8 mouse cellular contexts compared by ENCODE assay signal in genomic region chr14:120137680-120138136, GRCm38 (mm10).
DNase-seq lines count a peak whose midpoint lies in the region; ATAC-seq and TF ChIP-seq lines count a peak whose summit lies in the region.

No protein-coding gene starts in this region.

- peak; percentile 64 for TF ChIP-seq EP300 in stomach, postnatal 0 days (optimal IDR thresholded peaks at IDR 0.05)

- in situ Hi-C loops in ES-E14 (cut with MboI; ENCODE audit: low sequenced_read_pairs in 2 of 2, unreplicated experiment in 2 of 2): no loop called here

- H3K27ac ChIP-seq in ES-E14 (ENCODE audit: insufficient read depth, low read depth, low read length, poor library complexity, severe bottlenecking): no peak overlapping the region
- H3K27ac ChIP-seq in forebrain, embryonic 15.5 days (replicated peaks): no peak overlapping the region
- no peak overlapping the region for H3K27ac ChIP-seq in liver, embryonic 16.5 days (ENCODE audit: low read length)
- H3K27ac ChIP-seq in neural tube, embryonic 12.5 days: no peak overlapping the region
- peak overlapping the region; percentile 45; the same call in 1 of the 2 replicates for H3K27ac ChIP-seq in stomach, postnatal 0 days (replicated peaks)

- peak; percentile 88 for ATAC-seq in forebrain, embryonic 15.5 days (replicated peaks)
- peak; percentile 85 for ATAC-seq in liver, embryonic 16.5 days (ENCODE audit: low read depth)
- peak; percentile 90 for ATAC-seq in neural tube, embryonic 12.5 days (ENCODE audit: low FRiP score, low read depth)
- ATAC-seq in stomach, postnatal 0 days (ENCODE audit: low FRiP score, low TSS enrichment): peak; percentile 99

- H3K9ac ChIP-seq in ES-E14 (ENCODE audit: insufficient read depth, low read depth, low read length, poor library complexity, severe bottlenecking): no peak overlapping the region
- no peak overlapping the region for H3K9ac ChIP-seq in forebrain, embryonic 15.5 days (replicated peaks)
- H3K9ac ChIP-seq in liver, embryonic 16.5 days (ENCODE audit: low read depth, low read length): no peak overlapping the region
- no peak overlapping the region for H3K9ac ChIP-seq in neural tube, embryonic 12.5 days
- no peak overlapping the region for H3K9ac ChIP-seq in stomach, postnatal 0 days (ENCODE audit: low read length)

- H3K4me3 ChIP-seq in ES-E14 (ENCODE audit: insufficient read depth in 1 of 2, low read depth in 1 of 2, low read length in 2 of 2, poor library complexity in 1 of 2, severe bottlenecking in 1 of 2): peak overlapping the region in 1 of 2 experiments; percentile 31; a peak in 2 of 4 replicates
- H3K4me3 ChIP-seq in forebrain, embryonic 15.5 days: peak overlapping the region; percentile 18; the same call in 1 of the 2 replicates
- H3K4me3 ChIP-seq in liver, embryonic 16.5 days (ENCODE audit: low read depth, low read length): peak overlapping the region; percentile 30
- H3K4me3 ChIP-seq in neural tube, embryonic 12.5 days: peak overlapping the region; percentile 12; the same call in 1 of the 2 replicates
- 0 out of 2 replicates have a peak overlapping the region, but pooled peaks have one; percentile 15 for H3K4me3 ChIP-seq in stomach, postnatal 0 days (ENCODE audit: low read depth, low read length)

- 1% methylated on average over 21 of the region's 21 CpGs for WGBS in forebrain, embryonic 15.5 days
- WGBS in large intestine, adult 2 months: 2% methylated on average over 21 of the region's 21 CpGs
- 1% methylated on average over 21 of the region's 21 CpGs for WGBS in liver, embryonic 16.5 days (ENCODE audit: insufficient replicate concordance)
- WGBS in neural tube, embryonic 12.5 days: 2% methylated on average over 21 of the region's 21 CpGs
- 3% methylated on average over 21 of the region's 21 CpGs for WGBS in stomach, postnatal 0 days

- peaks cover 2% of the 10 kb centered on the region in 2 experiments; a peak in 2 of 4 replicates for H3K4me1 ChIP-seq in ES-E14 (ENCODE audit: control insufficient read depth in 2 of 2, insufficient read depth in 2 of 2, low read length in 2 of 2, poor library complexity in 1 of 2)
- peaks cover 21% of the 10 kb centered on the region for H3K4me1 ChIP-seq in forebrain, embryonic 15.5 days
- H3K4me1 ChIP-seq in liver, embryonic 16.5 days (ENCODE audit: control insufficient read depth, low read depth, low read length): no peaks in the 10 kb centered on the region
- H3K4me1 ChIP-seq in neural tube, embryonic 12.5 days: 0 out of 2 replicates have a peak, but pooled peaks cover 3% of the 10 kb centered on the region
- no peaks in the 10 kb centered on the region for H3K4me1 ChIP-seq in stomach, postnatal 0 days (replicated peaks; ENCODE audit: control insufficient read depth, insufficient read depth)

- no peaks in the 10 kb centered on the region for H3K36me3 ChIP-seq in ES-E14 (ENCODE audit: control insufficient read depth, insufficient read depth, low read length, poor library complexity, severe bottlenecking)
- H3K36me3 ChIP-seq in forebrain, embryonic 15.5 days: no peaks in the 10 kb centered on the region
- H3K36me3 ChIP-seq in liver, embryonic 16.5 days (ENCODE audit: control insufficient read depth, insufficient read depth): no peaks in the 10 kb centered on the region
- H3K36me3 ChIP-seq in neural tube, embryonic 12.5 days: no peaks in the 10 kb centered on the region
- H3K36me3 ChIP-seq in stomach, postnatal 0 days (ENCODE audit: control insufficient read depth, insufficient read depth, low read length): no peaks in the 10 kb centered on the region

- H3K4me2 ChIP-seq in forebrain, embryonic 15.5 days (replicated peaks): peak overlapping the region; percentile 35
- H3K4me2 ChIP-seq in liver, embryonic 16.5 days (ENCODE audit: low read depth, low read length): peak overlapping the region; percentile 45
- H3K4me2 ChIP-seq in neural tube, embryonic 12.5 days (replicated peaks): peak overlapping the region; percentile 50
- H3K4me2 ChIP-seq in stomach, postnatal 0 days (replicated peaks; ENCODE audit: low read depth): peak overlapping the region; percentile 45

- H3K9me3 ChIP-seq in ES-E14 (ENCODE audit: control insufficient read depth, insufficient read depth, low read depth, low read length): no peaks in the 10 kb centered on the region
- no peaks in the 10 kb centered on the region for H3K9me3 ChIP-seq in forebrain, embryonic 15.5 days
- no peaks in the 10 kb centered on the region for H3K9me3 ChIP-seq in liver, embryonic 16.5 days (replicated peaks; ENCODE audit: control insufficient read depth, low read length)
- H3K9me3 ChIP-seq in neural tube, embryonic 12.5 days: no peaks in the 10 kb centered on the region
- H3K9me3 ChIP-seq in stomach, postnatal 0 days (ENCODE audit: control insufficient read depth, low read length): no peaks in the 10 kb centered on the region

- peak; percentile 99 for TF ChIP-seq CTCF in stomach, postnatal 0 days (IDR thresholded peaks at IDR 0.05; ENCODE audit: low read depth)

- H3K27me3 ChIP-seq in forebrain, embryonic 15.5 days: no peaks in the 10 kb centered on the region
- no peaks in the 10 kb centered on the region for H3K27me3 ChIP-seq in liver, embryonic 16.5 days (ENCODE audit: control insufficient read depth, insufficient read depth, low read depth, low read length)
- H3K27me3 ChIP-seq in neural tube, embryonic 12.5 days (replicated peaks): no peaks in the 10 kb centered on the region
- H3K27me3 ChIP-seq in stomach, postnatal 0 days (ENCODE audit: control insufficient read depth, insufficient read depth, low read length): no peaks in the 10 kb centered on the region

- intact Hi-C loops in heart, postnatal 14 days (cut with DNase I): loop anchor here (1.0 to 5.0 kb wide), 5 partner anchors 60 to 523 kb away; partner anchors contain the start of gene Rap2a

- peak; percentile 56 for DNase-seq in ES-E14 (ENCODE audit: low read depth, low spot score)
- peak; percentile 80 for DNase-seq in cerebellum, adult 11-12 months
- DNase-seq in heart, postnatal 14 days: peak; percentile 97 to 99
- DNase-seq in large intestine, adult 2 months (ENCODE audit: low read depth, low spot score): peak; percentile 67
- peak; percentile 94 for DNase-seq in stomach, postnatal 0 days (ENCODE audit: low spot score)

TF ChIP-seq in ES-E14, 5 proteins besides CTCF, POLR2A, EP300 and RAD21:
- TF ChIP-seq HCFC1 (IDR thresholded peaks at IDR 0.05; ENCODE audit: borderline replicate concordance, insufficient read depth, low read length) (0 out of 2 replicates have a peak, but pooled peaks have one; percentile 36), MAFK (IDR thresholded peaks at IDR 0.05; ENCODE audit: insufficient read depth, low read depth, low read length) (no peak), ZC3H11A (IDR thresholded peaks at IDR 0.05; ENCODE audit: borderline replicate concordance, low read depth, low read length) (peak; percentile 87; the same call in 1 of the 2 replicates)
TF ChIP-seq in ES-E14: peak in this region for 2.
